Mouse (Mus musculus): ENCODE measurements around the gene Olfr20. TPM values are rescaled to one million over a fixed set of nuclear protein-coding genes. Genes with fewer than 3 reads are reported as not detected.
"Not testable (repeated sequence)": the region's sequence is repeated elsewhere in the genome, so short reads cannot be mapped to it uniquely, and the experiment has no call there.

Olfr20 gene
- not detected for total RNA-seq (2022)

- DNase-seq = no peak
These were observed at the start of gene Olfr20 for GRCm38 (mm10) chr11:73350483-73350882. Olfr20 (plus strand) TSS chr11:73350783.

GRCm38 (mm10) chr11:73303123-73303522 is 47.5 kb upstream of the Olfr20 start:
- DNase-seq = no peak

- no peak for DNase-seq
These were observed 34.6 kb upstream of the Olfr20 start for GRCm38 (mm10) chr11:73315961-73316360.

- not testable (repeated sequence) for DNase-seq
These were observed 32.0 kb upstream of the Olfr20 start for GRCm38 (mm10) chr11:73318581-73318980.

- not testable (repeated sequence) for DNase-seq
These were observed 29.5 kb upstream of the Olfr20 start for GRCm38 (mm10) chr11:73321064-73321463.

GRCm38 (mm10) chr11:73323906-73324830 is 26.4 kb upstream of the Olfr20 start:
- no peak for DNase-seq

GRCm38 (mm10) chr11:73326485-73326886 is 24.1 kb upstream of the Olfr20 start:
- DNase-seq = peak; percentile 13

GRCm38 (mm10) chr11:73327361-73327760 is 23.2 kb upstream of the Olfr20 start:
- no peak for DNase-seq

GRCm38 (mm10) chr11:73329442-73329841 is 21.1 kb upstream of the Olfr20 start, which contains the start of the genes Aspa, Gm49340 and Spata22:
Aspa (minus strand) TSS chr11:73329596.
Gm49340 (plus strand) TSS chr11:73329741.
Spata22 (plus strand) TSS chr11:73329741.
- DNase-seq = no peak

- DNase-seq = no peak
These were observed 17.2 kb upstream of the Olfr20 start for GRCm38 (mm10) chr11:73333357-73333756.

GRCm38 (mm10) chr11:73336919-73337318 is 13.7 kb upstream of the Olfr20 start:
- no peak for DNase-seq

- DNase-seq = no peak
These were observed 20.4 kb downstream of the Olfr20 start, which contains the start of gene Olfr376 for GRCm38 (mm10) chr11:73370946-73371345. Olfr376 (plus strand) TSS chr11:73371246.

- no peak for DNase-seq
These were observed 44.8 kb downstream of the Olfr20 start for GRCm38 (mm10) chr11:73395374-73395773.

GRCm38 (mm10) chr11:73399514-73399913 is 48.9 kb downstream of the Olfr20 start, which contains the start of gene Olfr1:
Olfr1 (minus strand) TSS chr11:73399614.
- no peak for DNase-seq

Other genes starting within 250 kb of the Olfr20 start
- under 1 TPM; 0.26 to 0.71 (median 0.49) TPM for gene Haspin, start 212.5 kb upstream of the Olfr20 start, total RNA-seq (2022)
- 1 to 10 TPM; 2.2 to 5.2 (median 2.6) TPM for gene P2rx5, start 190.4 kb upstream of the Olfr20 start, total RNA-seq (2022)
- 10 to 100 TPM; 47.4 to 77.6 (median 63.9) TPM for gene Emc6, start 173.7 kb upstream of the Olfr20 start, total RNA-seq (2022)
- 100 to 1,000 TPM in 1 of 4 experiments, 10 to 100 TPM in 3; 61.0 to 105 (median 84.6) TPM for gene Tax1bp3, start 173.7 kb upstream of the Olfr20 start, total RNA-seq (2022)
- gene Ctns, start 151.7 kb upstream of the Olfr20 start, total RNA-seq (2022) = 10 to 100 TPM; 15.3 to 26.2 (median 20.2) TPM
- 10 to 100 TPM; 12.0 to 19.3 (median 14.2) TPM for gene Shpk, start 151.3 kb upstream of the Olfr20 start, total RNA-seq (2022)
- gene Trpv1, start 116.5 kb upstream of the Olfr20 start, total RNA-seq (2022) = under 1 TPM in 2 of 4 experiments, not detected in 2; 0.20 to 0.81 TPM
- under 1 TPM; 0.08 to 0.15 (median 0.14) TPM for gene Trpv3, start 83.4 kb upstream of the Olfr20 start, total RNA-seq (2022)
- gene Aspa, start 21.2 kb upstream of the Olfr20 start, total RNA-seq (2022) = 10 to 100 TPM in 1 of 4 experiments, 1 to 10 TPM in 3; 5.7 to 12.9 (median 7.3) TPM
- gene Gm49340, start 21.0 kb upstream of the Olfr20 start, total RNA-seq (2022) = not detected
- gene Spata22, start 21.0 kb upstream of the Olfr20 start, total RNA-seq (2022) = under 1 TPM in 3 of 4 experiments, not detected in 1; 0.38 to 0.67 (median 0.52) TPM
- not detected for gene Olfr376, start 20.5 kb downstream of the Olfr20 start, total RNA-seq (2022)
- not detected for gene Olfr1, start 48.8 kb downstream of the Olfr20 start, total RNA-seq (2022)
- not detected for gene Olfr378, start 77.7 kb downstream of the Olfr20 start, total RNA-seq (2022)
- gene Olfr380, start 106.7 kb downstream of the Olfr20 start, total RNA-seq (2022) = not detected
- gene Olfr381, start 140.8 kb downstream of the Olfr20 start, total RNA-seq (2022) = not detected
- not detected for gene Olfr382, start 166.4 kb downstream of the Olfr20 start, total RNA-seq (2022)
- not detected for gene Olfr385, start 242.2 kb downstream of the Olfr20 start, total RNA-seq (2022)
- gene Olfr384, start 247.8 kb downstream of the Olfr20 start, total RNA-seq (2022) = under 1 TPM in 1 of 4 experiments, not detected in 3; 0.31 TPM

Data from adrenal gland, adult 8-10 months (tissue).